Mouse (Mus musculus) cerebellum, adult 2 months (tissue): ENCODE measurements around the gene Dnlz. TPM values are rescaled to one million over a fixed set of nuclear protein-coding genes. Genes with fewer than 3 reads are reported as not detected.

Experiments used
- DNase-seq, 2 experiments: peaks; one replicate each; pipeline ENCODE4 v3.0.0; 2021
- H3K27ac ChIP-seq: fragments of 200-500 bp; 2 replicates; pipeline ENCODE4 v1.5.1; 2012; ENCODE audit warnings: low read length, control low read depth, inconsistent platforms; ENCODE audit not compliant: insufficient read depth
- H3K27me3 ChIP-seq: fragments of 200-500 bp; 2 replicates; pipeline ENCODE4 v1.6.1; 2012; ENCODE audit warnings: inconsistent platforms, mild to moderate bottlenecking, low read length, moderate library complexity; ENCODE audit not compliant: control insufficient read depth, insufficient read depth
- H3K4me1 ChIP-seq: fragments of 200-500 bp; 2 replicates; pipeline ENCODE4 v1.6.1; 2011; ENCODE audit warnings: low read length; ENCODE audit not compliant: control insufficient read depth, insufficient read depth
- H3K4me3 ChIP-seq: fragments of 200-500 bp; replicated peaks from 2 replicates; pipeline ENCODE3; 2011; ENCODE audit warnings: mild to moderate bottlenecking, low read depth, low read length, control low read depth; ENCODE audit not compliant: insufficient read depth
- CTCF ChIP-seq: fragments of 200-500 bp; IDR thresholded peaks from 2 replicates; pipeline ENCODE4 v1.5.1; 2011; ENCODE audit warnings: low read depth, mild to moderate bottlenecking, control low read depth, low read length, moderate library complexity, borderline replicate concordance; ENCODE audit not compliant: insufficient read depth
- POLR2A ChIP-seq: fragments of 200-500 bp; IDR thresholded peaks from 2 replicates; pipeline ENCODE4 v1.6.1; 2011; ENCODE audit warnings: low read length, control low read depth, borderline replicate concordance; ENCODE audit not compliant: insufficient read depth
- WGBS: fragments of 180-500 bp; shearing (Covaris S2); methylation state at CpG from one replicate; pipeline ENCODE4 v1.1.7; 2018; 5-methylcytosine and 5-hydroxymethylcytosine counted together
- polyA plus RNA-seq: library from polyadenylated mRNA; depleted of rRNA; stranded (reverse); fragments of >200 nt; gene quantifications from 2 replicates; pipeline ENCODE4 v1.2.3, GENCODE M21; 2012

The Dnlz gene
- polyA plus RNA-seq, 1 experiment, result 34.9 TPM

DNA sequence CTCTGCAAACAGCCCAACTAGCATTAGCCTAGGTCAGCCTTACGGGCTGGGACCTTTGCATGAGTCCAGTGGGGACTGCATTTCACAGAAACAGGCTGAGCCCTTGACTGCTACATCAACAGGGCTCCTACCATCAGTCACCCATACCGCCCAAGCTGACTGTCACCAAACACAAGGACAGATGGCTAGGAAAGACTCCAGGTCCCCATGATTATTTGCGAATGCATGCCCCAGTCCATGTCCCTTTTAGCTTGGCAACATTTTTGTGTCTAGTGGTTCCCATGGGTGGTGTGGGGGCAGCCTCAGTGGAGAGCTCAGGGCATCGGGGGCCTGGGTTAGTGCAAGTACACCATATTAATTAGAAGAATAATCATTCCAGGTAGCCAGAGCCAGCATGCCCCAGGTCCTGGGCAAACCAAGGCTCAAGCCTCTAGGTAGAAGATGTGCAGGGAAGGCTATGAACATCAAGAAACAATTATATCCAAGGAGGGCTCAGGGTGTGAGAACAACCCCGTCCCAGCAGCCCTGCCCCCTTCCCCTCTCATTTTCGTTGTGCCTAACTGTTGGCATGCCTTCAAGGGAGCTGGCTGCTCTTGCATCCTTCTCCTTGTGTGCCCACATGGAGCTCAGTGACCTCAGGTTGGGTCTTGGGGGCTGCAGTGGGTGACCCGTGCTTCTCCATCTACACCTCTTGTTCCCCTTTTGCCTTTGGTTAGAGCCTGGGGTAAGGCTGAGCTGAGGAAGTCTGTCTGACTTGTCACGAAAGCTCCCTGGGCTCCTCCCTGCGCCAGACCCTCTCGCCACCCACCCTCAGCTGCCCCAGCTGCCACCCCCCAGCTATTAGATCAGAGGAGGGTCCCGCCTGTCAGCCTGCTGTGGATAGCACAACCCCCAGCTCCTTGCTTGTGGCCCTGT, 1.4 kb upstream of the Dnlz start:
- no peak for TF ChIP-seq POLR2A
- TF ChIP-seq CTCF, result no peak
- Histone ChIP-seq H3K4me3 (peak overlapping the region; percentile 82), H3K27me3 (no peaks in the 10 kb centered on the region), H3K27ac (peak overlapping the region; percentile 56), H3K4me1 (peaks cover 40% of the 10 kb centered on the region)
- DNase-seq, result peak; percentile 60 to 66
- WGBS, result 41% methylated on average over 11 of the region's 11 CpGs

GRCm38 (mm10) chr2:26352291-26352910, 491 bp upstream of the Dnlz start:
- no peak for DNase-seq
- WGBS, result under 1% methylated on average over 36 of the region's 36 CpGs

DNA sequence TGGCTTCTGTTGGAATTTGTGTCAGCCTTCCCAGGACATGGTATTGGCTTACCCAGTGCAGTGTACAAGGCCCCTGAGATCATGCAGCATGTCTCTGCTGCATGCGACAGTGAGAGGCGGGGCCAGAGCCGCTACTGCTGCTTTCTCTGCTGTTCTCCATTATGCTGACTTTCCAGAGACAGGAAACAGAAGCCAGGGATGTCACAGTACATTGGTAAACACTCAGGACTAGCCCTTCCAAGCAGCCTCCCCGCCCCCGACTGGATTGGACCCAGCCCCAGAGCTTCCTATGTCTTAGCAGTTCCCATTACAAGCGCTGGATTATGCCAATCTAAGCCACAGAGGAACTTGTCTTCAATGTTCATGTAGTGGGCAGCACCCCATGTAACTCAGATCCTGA, 3.7 kb downstream of the Dnlz start:
- Histone ChIP-seq H3K27me3 (no peaks in the 10 kb centered on the region), H3K4me3 (no peak overlapping the region), H3K27ac (no peak overlapping the region), H3K4me1 (peaks cover 11% of the 10 kb centered on the region)
- WGBS, result 64% methylated on average over 6 of the region's 6 CpGs
- TF ChIP-seq POLR2A (no peak), CTCF (no peak)
- DNase-seq, result no peak

More at GRCm38 (mm10) chr2:26352291-26352910, 491 bp upstream of the Dnlz start:
- Histone ChIP-seq H3K4me1 (peaks cover 34% of the 10 kb centered on the region), H3K27ac (peak overlapping the region; percentile 56), H3K4me3 (peak overlapping the region; percentile 82), H3K27me3 (no peaks in the 10 kb centered on the region)
- TF ChIP-seq POLR2A, result no peak
- no peak for TF ChIP-seq CTCF

- peak overlapping the region; percentile 1; the same call in 1 of the 2 replicates for H3K27ac ChIP-seq
- DNase-seq, result no peak
- H3K4me3 ChIP-seq, result no peak overlapping the region
- no peaks in the 10 kb centered on the region for H3K27me3 ChIP-seq
- 57% methylated on average over 11 of the region's 11 CpGs for WGBS
- H3K4me1 ChIP-seq, result peaks cover 47% of the 10 kb centered on the region
- TF ChIP-seq CTCF (no peak), POLR2A (no peak)
Observed at GRCm38 (mm10) chr2:26342609-26343490, 9.1 kb downstream of the Dnlz start.

DNA sequence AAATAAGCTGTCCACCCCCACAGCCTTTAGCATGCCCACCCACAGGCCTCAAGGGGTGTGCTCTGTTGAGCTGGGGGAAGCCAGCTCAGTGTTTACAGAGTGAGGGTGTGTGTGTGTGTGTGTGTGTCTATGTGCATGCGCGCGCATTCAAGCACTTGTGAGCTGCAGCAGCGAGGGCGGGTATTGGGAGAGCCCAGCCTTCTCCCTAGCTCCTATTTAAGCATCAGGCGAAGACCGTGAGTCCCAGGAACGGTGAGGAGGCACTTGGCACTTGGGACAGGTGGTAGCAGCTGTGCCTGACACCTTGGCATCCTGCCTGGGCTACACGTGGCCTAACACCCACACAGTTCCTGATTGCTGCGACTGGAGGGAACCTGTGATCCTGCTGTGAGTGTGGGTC, 9.9 kb downstream of the Dnlz start:
- TF ChIP-seq POLR2A, result no peak
- TF ChIP-seq CTCF, result no peak
- Histone ChIP-seq H3K4me1 (peaks cover 47% of the 10 kb centered on the region), H3K27me3 (no peaks in the 10 kb centered on the region), H3K4me3 (no peak overlapping the region), H3K27ac (peak overlapping the region; percentile 1; the same call in 1 of the 2 replicates)
- 15% methylated on average over 10 of the region's 10 CpGs for WGBS
- peak; percentile 76 to 83 for DNase-seq

DNA sequence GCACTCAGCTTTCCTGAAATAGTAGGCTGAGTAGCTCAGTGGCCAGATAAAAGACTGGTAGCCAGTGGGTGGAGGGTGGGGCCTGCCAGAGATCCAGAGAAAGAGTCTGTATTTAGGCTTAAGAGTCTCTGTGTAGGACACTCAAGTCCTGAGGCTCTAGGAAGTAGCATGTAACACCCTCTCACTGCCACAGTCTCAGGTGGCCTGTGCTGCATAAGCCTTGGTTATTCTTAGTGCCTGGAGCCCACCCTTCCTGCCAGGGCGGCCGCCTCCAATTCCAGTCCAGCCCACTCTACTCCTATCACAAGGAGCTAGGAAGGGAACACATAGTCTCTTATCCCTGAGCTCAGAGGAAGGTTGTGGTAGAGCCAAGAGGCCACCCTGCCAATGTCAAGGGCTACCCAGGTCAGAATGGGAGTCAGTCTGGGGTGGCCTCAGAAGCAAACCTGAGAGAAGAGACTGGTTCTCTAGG, 10.4 kb downstream of the Dnlz start:
- TF ChIP-seq POLR2A (no peak), CTCF (no peak)
- no peak overlapping the region for H3K4me3 ChIP-seq
- H3K27ac ChIP-seq, result peak overlapping the region; percentile 1
- H3K27me3 ChIP-seq, result no peaks in the 10 kb centered on the region
- 97% methylated on average over 2 of the region's 2 CpGs for WGBS
- peaks cover 47% of the 10 kb centered on the region for H3K4me1 ChIP-seq
- no peak for DNase-seq

DNA sequence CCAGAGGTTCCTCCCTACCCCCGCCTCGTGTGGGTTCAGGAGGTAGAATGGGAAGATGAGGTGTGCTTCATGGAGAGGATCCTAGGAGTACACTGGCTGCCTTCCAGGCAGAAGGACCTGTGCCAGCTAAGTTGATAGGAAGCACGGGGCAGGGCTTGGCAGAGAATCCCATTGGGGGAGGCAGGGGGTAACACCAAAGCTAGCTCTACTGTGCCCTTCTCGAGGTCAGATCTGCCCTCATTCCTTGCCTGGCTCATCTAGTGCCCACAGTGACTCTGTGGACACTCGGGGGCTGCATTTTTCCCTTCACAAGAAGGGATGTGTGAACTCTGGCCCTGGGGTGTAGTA, 12.7 kb downstream of the Dnlz start:
- peaks cover 47% of the 10 kb centered on the region for H3K4me1 ChIP-seq
- peak; percentile 61 to 69 for DNase-seq
- no peaks in the 10 kb centered on the region for H3K27me3 ChIP-seq
- peak overlapping the region; percentile 75 for H3K27ac ChIP-seq
- WGBS, result 21% methylated on average over 5 of the region's 5 CpGs
- no peak overlapping the region for H3K4me3 ChIP-seq
- TF ChIP-seq CTCF (no peak), POLR2A (no peak)
